Mouse (Mus musculus): Measurements from ENCODE around the gene Parp11. TPM values are rescaled to one million over a fixed set of nuclear protein-coding genes. Genes with fewer than 3 reads are reported as not detected.

Parp11 gene
- polyA plus RNA-seq, 1 experiment from 2014 or later = 15.1 TPM

DNA sequence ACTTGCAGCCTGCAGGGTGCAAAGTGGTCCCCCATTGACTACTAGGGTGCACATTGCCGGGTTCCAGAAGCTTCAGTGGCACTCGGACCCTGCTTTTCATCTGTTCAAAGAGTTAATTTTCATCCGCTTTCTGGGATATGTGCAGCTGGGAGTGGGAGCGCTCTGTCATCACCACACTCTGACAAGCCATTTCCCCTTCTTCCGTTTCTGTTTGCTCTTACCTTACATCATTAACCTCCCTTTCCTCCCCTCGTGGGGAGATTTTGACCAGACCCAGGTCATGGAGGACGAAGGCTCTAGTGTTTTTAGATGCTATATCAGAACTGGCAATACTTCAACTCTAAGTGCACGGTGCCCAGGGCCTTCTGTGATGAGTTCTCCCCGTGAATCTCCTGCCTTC lies 75.7 kb downstream of the Parp11 start:
- ATAC-seq (replicated peaks; ENCODE audit: low FRiP score, low read depth) (no peak), DNase-seq (ENCODE audit: low spot score) (peak; percentile 27)
- H3K4me3 ChIP-seq (replicated peaks; ENCODE audit: low read depth, low read length) = no peak overlapping the region
- no peak overlapping the region for H3K4me2 ChIP-seq (ENCODE audit: low read length)
- no peaks in the 10 kb centered on the region for H3K9me3 ChIP-seq (replicated peaks; ENCODE audit: low read length)
- H3K27me3 ChIP-seq (ENCODE audit: insufficient read depth, low read length) = no peaks in the 10 kb centered on the region
- no peaks in the 10 kb centered on the region for H3K36me3 ChIP-seq (ENCODE audit: insufficient read depth, low read length)
- H3K27ac ChIP-seq = no peak overlapping the region
- no peak for TF ChIP-seq CTCF (IDR thresholded peaks at IDR 0.05; ENCODE audit: low read depth)
- 6% methylated on average over 9 of the region's 9 CpGs for WGBS
- H3K9ac ChIP-seq (ENCODE audit: low read depth, low read length) = no peak overlapping the region
- H3K4me1 ChIP-seq (replicated peaks; ENCODE audit: insufficient read depth, low read length) = 0 out of 2 replicates have a peak, but pooled peaks cover 4% of the 10 kb centered on the region

DNA sequence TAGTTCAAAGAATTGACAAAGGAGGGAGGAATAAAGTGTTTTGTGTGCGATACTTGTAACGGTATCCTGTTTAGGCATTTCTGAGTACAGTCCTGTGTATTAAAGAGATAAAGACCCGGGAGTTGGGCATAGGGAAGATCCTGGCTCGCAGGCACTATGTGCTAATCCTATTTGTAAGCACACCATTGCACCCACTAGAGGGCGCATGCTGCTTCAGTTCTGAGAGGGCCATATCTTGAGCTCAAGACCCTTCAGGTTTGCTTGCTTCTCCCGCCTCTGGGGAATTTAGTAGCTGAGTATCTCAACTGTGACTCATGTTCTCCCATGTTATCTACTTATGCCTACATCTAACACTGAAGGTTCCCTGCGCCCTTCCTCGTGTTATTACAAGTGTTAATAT lies 77.8 kb downstream of the Parp11 start:
- H3K9me3 ChIP-seq (replicated peaks; ENCODE audit: low read length) = no peaks in the 10 kb centered on the region
- no peak overlapping the region for H3K9ac ChIP-seq (ENCODE audit: low read depth, low read length)
- peak; percentile 93 for TF ChIP-seq CTCF (IDR thresholded peaks at IDR 0.05; ENCODE audit: low read depth)
- no peak for ATAC-seq (replicated peaks; ENCODE audit: low FRiP score, low read depth)
- WGBS = 40% methylated on average over 8 of the region's 8 CpGs
- H3K27me3 ChIP-seq (ENCODE audit: insufficient read depth, low read length) = no peaks in the 10 kb centered on the region
- H3K4me1 ChIP-seq (replicated peaks; ENCODE audit: insufficient read depth, low read length) = 0 out of 2 replicates have a peak, but pooled peaks cover 4% of the 10 kb centered on the region
- no peak overlapping the region for H3K4me2 ChIP-seq (ENCODE audit: low read length)
- H3K4me3 ChIP-seq (replicated peaks; ENCODE audit: low read depth, low read length) = no peak overlapping the region
- no peaks in the 10 kb centered on the region for H3K36me3 ChIP-seq (ENCODE audit: insufficient read depth, low read length)
- no peak overlapping the region for H3K27ac ChIP-seq
- peak; percentile 87 for DNase-seq (ENCODE audit: low spot score)

GRCm38 (mm10) chr6:127528625-127529024 lies 82.0 kb downstream of the Parp11 start:
- Histone ChIP-seq H3K36me3 (ENCODE audit: insufficient read depth, low read length) (no peaks in the 10 kb centered on the region), H3K9ac (ENCODE audit: low read depth, low read length) (no peak overlapping the region), H3K9me3 (replicated peaks; ENCODE audit: low read length) (no peaks in the 10 kb centered on the region), H3K4me1 (replicated peaks; ENCODE audit: insufficient read depth, low read length) (no peaks in the 10 kb centered on the region), H3K27me3 (ENCODE audit: insufficient read depth, low read length) (no peaks in the 10 kb centered on the region), H3K4me3 (replicated peaks; ENCODE audit: low read depth, low read length) (no peak overlapping the region), H3K27ac (no peak overlapping the region), H3K4me2 (ENCODE audit: low read length) (no peak overlapping the region)
- DNase-seq (ENCODE audit: low spot score) = no peak
- TF ChIP-seq CTCF (IDR thresholded peaks at IDR 0.05; ENCODE audit: low read depth) = no peak
- no peak for ATAC-seq (replicated peaks; ENCODE audit: low FRiP score, low read depth)
- 80% methylated on average over 7 of the region's 7 CpGs for WGBS

DNA sequence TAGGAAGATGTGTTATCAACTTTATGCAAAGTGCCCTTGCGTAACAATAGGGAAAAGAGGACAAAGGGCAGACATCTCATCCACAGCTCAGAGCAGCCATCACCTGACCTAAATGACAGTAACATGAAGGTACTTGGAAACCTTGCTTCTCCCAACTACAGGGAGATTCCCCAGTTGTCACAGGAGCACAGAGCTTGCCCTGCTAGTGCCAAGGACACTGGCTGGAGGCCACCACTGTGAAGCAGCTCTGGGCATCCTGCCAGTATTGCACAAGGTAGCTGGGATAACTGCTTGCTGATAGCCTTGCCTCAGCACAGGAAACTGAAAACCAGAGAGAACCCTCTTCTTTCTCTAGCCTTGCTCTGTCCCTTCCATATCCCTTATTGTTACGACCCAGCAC lies 82.8 kb downstream of the Parp11 start:
- Histone ChIP-seq H3K4me2 (ENCODE audit: low read length) (no peak overlapping the region), H3K36me3 (ENCODE audit: insufficient read depth, low read length) (no peaks in the 10 kb centered on the region), H3K27me3 (ENCODE audit: insufficient read depth, low read length) (no peaks in the 10 kb centered on the region), H3K9me3 (replicated peaks; ENCODE audit: low read length) (no peaks in the 10 kb centered on the region), H3K4me1 (replicated peaks; ENCODE audit: insufficient read depth, low read length) (no peaks in the 10 kb centered on the region), H3K27ac (no peak overlapping the region), H3K9ac (ENCODE audit: low read depth, low read length) (no peak overlapping the region), H3K4me3 (replicated peaks; ENCODE audit: low read depth, low read length) (no peak overlapping the region)
- DNase-seq (ENCODE audit: low spot score) (peak; percentile 27), ATAC-seq (replicated peaks; ENCODE audit: low FRiP score, low read depth) (no peak)
- 71% methylated on average over 2 of the region's 2 CpGs for WGBS
- no peak for TF ChIP-seq CTCF (IDR thresholded peaks at IDR 0.05; ENCODE audit: low read depth)

GRCm38 (mm10) chr6:127530206-127530605 lies 83.6 kb downstream of the Parp11 start:
- H3K9me3 ChIP-seq (replicated peaks; ENCODE audit: low read length) = no peaks in the 10 kb centered on the region
- no peak overlapping the region for H3K4me3 ChIP-seq (replicated peaks; ENCODE audit: low read depth, low read length)
- no peaks in the 10 kb centered on the region for H3K4me1 ChIP-seq (replicated peaks; ENCODE audit: insufficient read depth, low read length)
- DNase-seq (ENCODE audit: low spot score) = no peak
- no peak for TF ChIP-seq CTCF (IDR thresholded peaks at IDR 0.05; ENCODE audit: low read depth)
- ATAC-seq (replicated peaks; ENCODE audit: low FRiP score, low read depth) = no peak
- H3K27ac ChIP-seq = no peak overlapping the region
- H3K27me3 ChIP-seq (ENCODE audit: insufficient read depth, low read length) = no peaks in the 10 kb centered on the region
- no peaks in the 10 kb centered on the region for H3K36me3 ChIP-seq (ENCODE audit: insufficient read depth, low read length)
- 71% methylated on average over 3 of the region's 3 CpGs for whole genome bisulfite sequencing
- H3K9ac ChIP-seq (ENCODE audit: low read depth, low read length) = no peak overlapping the region
- no peak overlapping the region for H3K4me2 ChIP-seq (ENCODE audit: low read length)

DNA sequence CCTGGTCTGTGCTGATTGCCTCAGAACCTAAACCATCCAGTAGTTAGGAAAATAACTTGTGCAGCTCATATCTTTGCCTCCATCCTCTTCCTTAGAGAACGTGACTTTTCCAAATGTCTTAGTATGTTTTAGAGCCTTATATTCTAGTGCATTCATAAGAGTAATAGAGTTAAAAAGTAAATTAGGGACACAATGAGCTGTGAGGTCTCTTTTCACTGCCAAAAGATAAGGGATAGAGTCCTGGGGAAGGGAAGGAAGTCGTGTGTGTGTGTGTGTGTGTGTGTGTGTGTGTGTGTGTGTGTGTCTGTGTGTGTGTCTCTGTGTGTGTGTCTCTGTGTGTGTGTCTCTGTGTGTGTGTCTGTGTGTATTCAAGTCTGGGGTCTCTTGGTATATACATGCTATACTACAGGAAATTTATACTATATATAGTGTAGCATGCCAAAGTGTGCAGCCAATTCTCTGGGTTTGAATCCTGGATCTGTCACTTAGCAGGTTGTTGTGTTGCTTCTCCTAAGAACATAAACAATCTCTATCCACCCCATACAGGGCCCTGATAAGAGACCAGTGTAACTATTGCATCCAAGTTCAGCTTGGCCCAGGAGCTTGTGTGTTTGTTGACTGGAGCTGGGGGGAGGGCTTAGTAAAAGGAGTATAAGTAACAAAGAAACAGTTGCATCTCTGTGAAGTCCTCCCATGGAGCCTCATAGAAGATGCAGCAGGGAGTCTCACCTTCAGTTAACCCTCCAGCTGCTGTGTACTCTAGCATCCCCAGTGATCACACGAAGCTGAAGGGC lies 85.0 kb downstream of the Parp11 start:
- no peaks in the 10 kb centered on the region for H3K27me3 ChIP-seq (ENCODE audit: insufficient read depth, low read length)
- WGBS = 42% methylated on average over 3 of the region's 3 CpGs
- H3K27ac ChIP-seq = no peak overlapping the region
- no peaks in the 10 kb centered on the region for H3K9me3 ChIP-seq (replicated peaks; ENCODE audit: low read length)
- H3K36me3 ChIP-seq (ENCODE audit: insufficient read depth, low read length) = no peaks in the 10 kb centered on the region
- H3K4me2 ChIP-seq (ENCODE audit: low read length) = no peak overlapping the region
- no peak overlapping the region for H3K9ac ChIP-seq (ENCODE audit: low read depth, low read length)
- ATAC-seq (replicated peaks; ENCODE audit: low FRiP score, low read depth) = no peak
- no peaks in the 10 kb centered on the region for H3K4me1 ChIP-seq (replicated peaks; ENCODE audit: insufficient read depth, low read length)
- no peak for DNase-seq (ENCODE audit: low spot score)
- no peak overlapping the region for H3K4me3 ChIP-seq (replicated peaks; ENCODE audit: low read depth, low read length)
- no peak for TF ChIP-seq CTCF (IDR thresholded peaks at IDR 0.05; ENCODE audit: low read depth)

Measured in kidney, postnatal 0 days (tissue).